Mouse (Mus musculus) myocyte (in vitro differentiated cells): ENCODE results near the gene Pbrm1.

Experiments
- POLR2A ChIP-seq: IDR thresholded peaks from one replicate; pipeline ENCODE4 v1.6.1; 2011; ENCODE audit warnings: low read depth, mild to moderate bottlenecking, control low read depth, moderate library complexity; ENCODE audit not compliant: insufficient read length
- USF1 ChIP-seq: IDR thresholded peaks from one replicate; pipeline ENCODE4 v1.6.1; 2011; ENCODE audit warnings: low read depth, mild to moderate bottlenecking, control low read depth, moderate library complexity

DNA sequence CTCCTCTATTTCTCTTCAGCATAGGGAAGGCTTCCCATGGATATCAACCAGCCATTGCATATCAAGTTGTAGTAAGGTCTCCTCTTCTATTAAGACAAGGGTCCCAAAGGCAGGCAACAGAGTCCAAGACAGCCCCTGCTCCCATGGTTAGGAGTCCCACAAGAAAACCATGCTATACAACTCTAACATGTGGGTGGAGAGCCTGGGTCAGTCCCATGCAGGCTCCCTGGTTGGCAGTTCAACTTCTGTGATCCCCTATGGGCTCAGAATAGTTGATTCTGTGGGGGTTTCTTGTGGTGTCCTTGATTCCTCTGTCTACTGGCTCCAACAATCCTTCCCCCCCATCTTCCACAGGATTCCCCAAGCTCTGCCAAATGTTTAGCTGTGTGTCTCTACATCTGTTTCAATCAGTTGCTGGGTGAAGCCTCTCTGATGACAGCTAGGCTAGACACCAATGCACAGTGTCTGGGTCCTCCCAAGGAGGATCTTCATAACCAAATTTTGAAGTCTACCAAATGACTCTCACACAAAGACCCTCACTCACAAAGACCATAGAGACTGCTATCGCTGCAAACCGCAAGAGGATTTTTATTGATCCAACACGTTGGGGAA is 59.8 kb downstream of the Pbrm1 start:
- TF ChIP-seq POLR2A (no peak), USF1 (no peak)
